Mouse (Mus musculus) large intestine, adult 2 months (tissue): Measurements from ENCODE around the gene Cers4. TPM values are rescaled to one million over a fixed set of nuclear protein-coding genes. Genes with fewer than 3 reads are reported as not detected.

Experiments used
- polyA plus RNA-seq: library from polyadenylated mRNA; depleted of rRNA; stranded (reverse); fragments of >200 nt; gene quantifications from 2 replicates; pipeline ENCODE4 v1.2.3, GENCODE M21; 2012; rRNA removed

Cers4 gene
- polyA plus RNA-seq, 1 experiment: 25.4 TPM

Other genes with a start within 250 kb of the Cers4 start
- 12.0 and 21.4 TPM in 2 replicates for gene Tgfbr3l, start 244.8 kb upstream of the Cers4 start, polyA plus RNA-seq
- 24.6 and 30.5 TPM in 2 replicates for gene Snapc2, start 239.9 kb upstream of the Cers4 start, polyA plus RNA-seq
- gene Ctxn1, start 233.8 kb upstream of the Cers4 start, polyA plus RNA-seq: 13.0 and 24.6 TPM in 2 replicates
- 71.5 and 71.7 TPM in 2 replicates for gene Timm44, start 217.1 kb upstream of the Cers4 start, polyA plus RNA-seq
- 278 and 368 TPM in 2 replicates for gene Ccl25, start 167.8 kb upstream of the Cers4 start, polyA plus RNA-seq
- gene Elavl1, start 167.6 kb upstream of the Cers4 start, polyA plus RNA-seq: 43.2 and 47.3 TPM in 2 replicates
- 0.87 and 0.96 TPM in 2 replicates for gene Zfp958, start 120.1 kb downstream of the Cers4 start, polyA plus RNA-seq